Mouse (Mus musculus) thymus, postnatal 10 days (tissue): ENCODE results near the gene Hc.
A peak's percentile ranks its signal among the peaks of the same experiment; 100 is the strongest.

Source experiments
- DNase-seq, 2 experiments: peaks; one replicate each; pipeline ENCODE4 v3.0.0; 2021; ENCODE audit warnings: low spot score in 2 of 2

The Hc gene

DNA sequence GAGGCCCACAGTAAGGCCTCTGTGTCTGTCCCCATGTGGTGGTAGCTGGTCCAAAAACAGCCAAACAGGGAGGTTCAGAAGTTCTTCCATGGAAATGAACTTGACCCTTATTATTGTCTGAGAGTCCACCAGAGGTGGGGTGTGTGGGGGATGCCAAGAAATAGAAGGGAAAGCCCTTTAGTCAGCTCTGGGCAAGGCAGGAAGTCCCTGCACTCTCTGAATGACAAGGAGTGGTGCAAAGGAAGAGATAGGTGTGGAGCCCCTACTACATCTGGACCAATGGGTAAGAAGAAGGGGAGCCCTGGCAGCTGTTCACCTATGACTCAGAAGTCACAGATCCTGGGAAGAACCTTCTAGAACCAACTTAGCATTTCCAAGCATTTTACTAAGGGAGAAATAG, 106.9 kb downstream of the Hc start:
- peak in 1 of 2 experiments; percentile 7 for DNase-seq

DNA sequence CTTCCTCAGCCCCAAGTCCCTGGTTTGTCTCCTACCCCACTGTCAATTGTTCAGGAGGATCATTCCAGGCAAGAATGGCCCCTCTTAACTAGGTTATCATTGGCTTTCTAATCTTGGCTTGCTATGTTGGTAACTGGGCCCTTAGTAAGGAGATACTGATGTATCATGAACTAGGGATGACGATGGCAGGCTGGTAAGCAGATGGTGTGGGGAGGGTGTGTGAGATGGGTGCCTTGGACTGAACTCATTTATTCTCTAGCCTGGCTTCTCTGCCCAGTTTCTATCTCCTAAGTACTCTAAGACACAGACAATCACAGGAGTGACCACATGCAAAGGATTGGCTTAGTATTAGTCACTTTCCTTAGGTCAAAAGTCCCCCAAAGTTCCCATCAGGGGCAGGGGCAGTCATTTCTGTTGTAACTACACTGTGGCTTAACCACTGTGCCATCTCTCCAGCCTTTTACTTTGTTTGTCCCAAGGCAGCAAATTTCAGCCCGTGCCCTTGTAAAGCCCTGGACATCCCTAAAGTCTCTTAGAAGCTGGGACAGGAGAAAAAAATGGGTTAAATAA, 107.6 kb downstream of the Hc start:
- no peak for DNase-seq

DNA sequence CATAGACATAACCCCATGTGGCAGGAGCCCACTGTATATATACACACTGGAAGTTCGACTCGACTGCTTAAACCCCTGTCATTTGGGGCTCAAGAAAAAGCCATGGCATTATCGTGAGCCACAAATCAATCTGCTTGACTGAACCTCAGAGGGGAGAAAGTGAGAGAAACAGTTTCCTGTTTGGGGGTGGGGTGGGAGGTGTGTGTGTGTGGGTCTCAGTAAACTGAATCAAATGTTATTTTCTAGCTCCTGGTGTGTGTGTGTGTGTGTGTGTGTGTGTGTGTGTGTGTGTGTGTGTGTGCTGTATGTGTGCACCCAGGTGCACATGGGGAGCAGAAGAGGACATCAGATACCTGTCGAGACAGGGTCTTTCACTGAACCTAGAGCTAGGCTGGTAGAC, 108.2 kb downstream of the Hc start:
- DNase-seq, result peak in 1 of 2 experiments; percentile 30

DNA sequence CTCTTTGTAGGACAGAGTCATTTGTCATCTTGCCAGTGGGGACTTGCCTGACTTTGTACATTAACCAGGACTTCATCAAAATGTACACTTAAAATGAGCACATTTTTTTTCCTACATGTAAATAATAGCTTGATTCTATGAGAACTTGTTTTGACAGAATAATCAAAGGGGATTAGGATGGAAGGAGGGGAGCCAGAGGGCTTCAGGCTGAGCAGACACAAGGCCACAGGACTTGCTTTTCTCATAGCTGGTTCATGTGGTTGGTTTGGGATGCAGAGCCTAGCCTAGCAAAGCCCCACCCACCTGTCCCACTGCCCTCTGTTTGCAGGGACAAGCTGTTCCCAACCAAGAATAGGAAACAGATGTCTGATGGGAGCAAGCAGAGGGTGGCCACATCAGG, 109.8 kb downstream of the Hc start:
- no peak for DNase-seq

DNA sequence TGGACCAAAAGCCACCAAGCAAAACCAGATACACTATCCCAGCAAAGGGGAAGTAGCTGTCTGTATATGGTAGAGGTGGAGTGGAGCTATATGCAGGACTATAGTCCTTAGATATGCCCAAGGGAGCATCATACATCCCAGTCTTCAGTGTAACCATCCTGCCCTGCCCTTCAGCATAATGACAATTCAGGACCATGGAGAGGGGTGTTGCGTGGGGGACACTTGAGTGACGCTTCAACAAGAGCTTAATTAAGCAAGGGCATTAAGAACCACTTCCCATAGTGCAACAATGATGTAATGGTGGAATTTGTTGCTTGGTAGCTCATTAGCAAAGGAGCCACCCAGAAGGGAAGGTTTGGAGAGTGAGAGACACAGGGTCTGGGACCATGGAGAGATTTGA, 112.6 kb downstream of the Hc start:
- DNase-seq, result no peak

DNA sequence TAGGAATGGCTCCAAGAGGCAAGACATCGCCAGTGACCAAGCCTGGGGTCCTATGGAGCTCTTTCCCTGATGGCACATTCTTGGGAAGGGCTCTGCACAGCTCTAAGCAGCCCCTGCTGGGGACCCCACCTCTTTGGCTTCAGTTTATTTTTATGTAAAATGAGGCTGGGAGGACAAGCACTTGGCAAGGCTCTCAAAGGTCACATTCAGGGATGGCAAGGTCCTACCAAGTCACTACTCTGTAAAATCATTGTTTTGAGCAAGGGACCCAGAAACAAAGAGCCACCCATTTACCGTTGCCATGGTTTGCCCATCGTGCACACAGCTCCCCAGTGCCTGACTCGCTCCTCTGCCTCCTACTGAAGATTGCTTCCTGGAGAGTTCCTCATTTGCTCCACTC, 115.2 kb downstream of the Hc start:
- no peak for DNase-seq

DNA sequence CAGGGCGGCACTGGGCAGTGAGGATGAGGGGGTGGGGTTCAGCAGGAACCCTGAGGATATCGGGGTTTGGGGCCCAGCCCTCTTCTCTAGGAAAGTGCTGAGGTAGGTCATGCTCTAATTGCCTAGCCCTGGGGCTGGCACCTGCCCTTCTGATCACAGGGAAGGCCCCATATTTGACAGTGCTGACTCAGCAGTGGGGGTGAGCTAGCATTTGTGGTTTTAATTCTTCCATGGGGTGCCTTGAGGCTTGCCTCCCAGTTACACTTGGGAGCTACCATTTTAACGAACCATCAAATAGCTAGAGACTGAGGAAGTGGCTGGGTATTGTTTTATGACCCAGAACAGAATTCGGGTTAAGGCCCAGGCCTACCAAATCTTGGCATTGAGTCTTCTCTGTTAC, 115.7 kb downstream of the Hc start:
- DNase-seq, result no peak

DNA sequence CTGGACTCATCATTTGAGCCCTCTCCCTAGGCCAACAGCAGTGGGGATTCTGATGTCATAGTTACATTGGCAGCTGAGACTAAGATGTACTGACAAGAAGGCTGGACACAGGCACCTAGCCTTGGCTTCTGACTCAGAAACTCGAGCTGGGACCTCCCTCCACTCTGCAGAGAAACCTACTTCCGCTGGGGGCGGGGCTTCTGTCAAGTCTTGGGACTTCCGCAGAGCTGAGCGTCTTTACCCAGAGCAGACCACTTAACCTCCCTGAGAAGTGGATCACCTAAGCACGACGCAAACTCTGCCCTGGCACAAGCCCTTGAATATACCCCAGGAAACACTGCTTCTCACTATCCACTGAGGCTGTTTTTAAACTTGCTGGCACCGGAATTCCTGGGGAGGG, 116.5 kb downstream of the Hc start:
- peak; percentile 88 to 93 for DNase-seq

DNA sequence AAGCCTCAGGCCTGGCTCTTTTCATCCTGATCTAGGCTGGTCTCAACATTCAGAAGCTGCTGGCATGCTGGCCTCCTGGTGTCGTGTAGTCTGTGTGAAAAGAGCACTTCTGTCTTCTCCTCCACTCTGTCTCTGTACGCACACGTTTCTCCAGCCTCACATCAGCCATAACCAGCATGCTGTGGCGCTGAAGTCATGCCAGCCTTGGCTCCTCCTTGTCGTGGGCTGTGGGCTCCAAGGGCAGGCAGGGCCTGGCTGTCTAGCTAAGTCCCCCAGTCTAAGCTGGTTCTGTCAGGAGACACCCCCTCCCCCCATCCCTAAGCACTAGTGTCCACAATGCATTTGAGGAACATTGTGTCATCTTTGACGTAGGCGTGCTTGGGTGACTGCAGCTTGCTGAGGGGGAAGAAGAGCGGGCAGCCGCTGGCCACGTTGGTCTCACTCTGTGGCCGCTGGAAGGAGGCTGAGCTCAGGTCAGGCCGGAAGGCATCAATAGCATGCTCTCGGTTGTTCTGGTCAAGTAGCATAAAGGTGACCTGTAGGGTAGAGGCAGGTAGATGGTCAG, 117.6 kb downstream of the Hc start:
- DNase-seq, result no peak

DNA sequence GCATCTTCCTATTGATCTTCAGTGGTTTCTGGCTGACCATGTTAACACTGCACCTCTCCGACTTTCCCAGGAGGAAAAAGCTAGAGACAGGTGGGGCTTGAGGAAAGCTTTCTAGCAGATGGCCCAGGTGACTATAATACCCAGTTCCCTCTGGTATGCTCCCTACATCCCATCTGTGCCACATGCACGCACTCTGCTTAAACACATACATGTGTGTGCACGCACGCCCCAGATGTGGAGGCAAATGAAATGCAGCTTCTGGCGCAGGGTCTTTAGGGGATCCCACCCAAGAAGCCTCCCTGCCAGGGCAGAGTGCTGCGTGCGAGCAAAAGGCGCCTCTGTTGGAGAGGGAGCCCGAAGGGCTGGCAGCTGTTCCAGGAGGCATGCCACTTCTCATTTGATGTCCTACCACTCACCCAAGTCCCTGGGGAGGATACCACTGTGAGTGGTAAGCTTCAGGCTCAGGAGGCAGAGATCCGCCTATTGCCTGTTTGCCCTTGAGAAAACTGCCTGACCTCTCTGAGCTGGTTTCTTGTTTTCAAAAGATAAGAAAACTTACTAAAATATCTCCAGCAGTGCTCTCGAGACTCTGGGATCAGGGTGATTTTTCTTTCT, 120.1 kb downstream of the Hc start:
- DNase-seq, result no peak

DNA sequence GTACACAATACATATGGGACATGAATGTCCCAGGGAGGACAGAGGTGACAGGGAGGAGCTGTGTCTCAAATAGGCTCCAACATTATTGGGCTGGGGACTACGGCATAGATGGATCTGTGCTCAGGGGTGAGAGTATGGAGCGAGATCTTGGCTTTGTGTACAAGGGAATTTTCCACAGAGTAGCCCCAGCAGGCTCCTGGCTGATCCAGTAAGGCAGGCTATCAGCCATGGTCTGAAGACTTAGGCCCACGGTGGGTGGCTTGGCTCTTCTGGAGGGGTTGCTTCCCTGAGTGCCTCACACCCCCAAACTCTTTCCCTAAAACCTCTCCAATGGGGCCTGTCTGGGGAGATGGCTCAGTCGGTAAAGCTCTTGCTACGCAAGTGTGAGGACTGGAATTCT, 121.0 kb downstream of the Hc start:
- no peak for DNase-seq

DNA sequence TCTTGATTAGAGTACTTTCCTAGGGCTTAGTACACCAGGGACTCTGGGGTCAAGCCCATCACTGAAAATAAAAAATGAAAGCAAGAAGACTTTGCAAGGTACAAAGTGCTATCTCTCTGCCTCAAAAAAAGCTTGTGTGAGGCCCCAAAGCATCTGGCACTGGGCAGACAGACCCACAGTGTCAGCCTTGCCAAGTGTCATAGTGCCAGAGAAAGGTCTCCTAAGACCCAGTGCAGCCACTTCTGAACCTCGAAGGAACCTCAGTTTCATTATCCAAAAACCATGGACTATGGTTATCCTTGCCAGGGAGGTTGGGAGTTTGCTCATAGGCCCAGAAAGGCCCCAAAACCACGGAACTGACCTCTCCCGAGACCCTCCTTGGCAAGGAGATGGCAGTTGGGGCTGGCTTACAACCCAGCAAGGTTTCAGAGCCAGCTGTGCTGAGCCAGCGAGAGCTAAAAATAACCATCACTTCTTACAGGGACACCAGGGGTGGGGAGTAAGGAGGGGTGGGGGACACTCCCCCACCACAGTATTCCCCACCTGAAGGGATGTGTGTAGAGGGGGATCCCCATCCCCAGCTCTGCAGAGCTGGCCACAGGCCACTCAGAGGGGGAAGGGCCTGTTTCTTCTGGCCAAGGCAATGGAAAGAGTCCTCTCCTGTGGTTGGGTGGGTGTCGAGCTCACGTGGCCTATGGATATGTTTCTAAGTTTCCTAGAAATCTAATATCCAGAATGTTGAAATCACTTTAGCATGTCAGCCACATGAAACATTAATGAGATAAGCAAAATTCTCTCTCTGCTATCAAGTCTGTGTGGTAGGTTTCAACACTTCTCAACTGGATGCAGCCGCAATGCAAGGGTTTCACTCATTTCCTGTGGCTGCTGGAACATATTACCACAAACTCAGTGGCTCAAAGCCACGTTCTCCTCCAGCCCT, 122.7 kb downstream of the Hc start:
- DNase-seq, result peak; percentile 50 to 57

DNA sequence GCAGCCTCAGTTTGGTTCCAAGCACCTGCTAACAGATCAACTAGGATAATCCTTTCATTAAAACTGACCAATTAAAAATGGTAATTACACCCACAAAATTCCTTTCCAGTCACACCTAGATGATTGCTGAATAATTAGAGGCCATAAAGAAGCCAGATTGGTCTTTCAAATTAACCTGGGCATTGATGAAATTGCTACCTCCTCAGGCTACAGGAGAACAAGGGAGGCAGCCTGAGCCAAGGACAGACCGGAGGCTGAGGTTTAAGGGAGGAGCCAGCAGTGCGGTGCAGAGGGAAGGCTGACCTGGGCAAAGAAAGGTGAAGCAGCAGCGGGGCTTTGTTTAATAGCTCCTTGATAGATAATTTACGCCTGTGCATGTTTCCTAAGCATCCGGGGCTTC, 123.8 kb downstream of the Hc start:
- DNase-seq, result no peak
